Mouse (Mus musculus) hindbrain, embryonic 15.5 days (tissue): ENCODE measurements at regions not wholly inside any gene's neighbourhood (a gene's known extent, or its start where the extent isn't known, plus 50 kb on each side); places are given as distances from the start of the nearest gene placed in this dataset.

ENCODE experiments used
- ATAC-seq: fragments of 200-750 bp; cut with Nextera tagmentation; 2 replicates; pipeline ENCODE4 v1.8.0; 2017; ENCODE audit warnings: low read depth, moderate number of reproducible peaks, moderate TSS enrichment; ENCODE audit not compliant: low FRiP score
- H3K27ac ChIP-seq: fragments of 300-500 bp; sonication (generic); replicated peaks from 2 replicates; pipeline ENCODE4 v1.5.1; 2015; ENCODE audit warnings: mild to moderate bottlenecking, inconsistent platforms
- H3K27me3 ChIP-seq: fragments of 300-500 bp; sonication (generic); 2 replicates; pipeline ENCODE4 v1.6.1; 2015; ENCODE audit warnings: control low read depth, inconsistent platforms
- H3K36me3 ChIP-seq: fragments of 300-500 bp; sonication (generic); 2 replicates; pipeline ENCODE4 v1.6.1; 2015; ENCODE audit warnings: control low read depth, inconsistent platforms
- H3K4me1 ChIP-seq: fragments of 300-500 bp; sonication (generic); replicated peaks from 2 replicates; pipeline ENCODE4 v1.6.1; 2015; ENCODE audit warnings: control low read depth, inconsistent platforms
- H3K4me2 ChIP-seq: fragments of 300-500 bp; sonication (generic); 2 replicates; pipeline ENCODE4 v1.6.1; 2015; ENCODE audit warnings: moderate library complexity, mild to moderate bottlenecking, inconsistent platforms
- H3K4me3 ChIP-seq: fragments of 300-500 bp; sonication (generic); 2 replicates; pipeline ENCODE4 v1.5.1; 2015; ENCODE audit warnings: mild to moderate bottlenecking, inconsistent platforms
- H3K9ac ChIP-seq: fragments of 300-500 bp; sonication (generic); 2 replicates; pipeline ENCODE4 v1.6.1; 2015; ENCODE audit warnings: inconsistent platforms
- H3K9me3 ChIP-seq: fragments of 300-500 bp; sonication (generic); 2 replicates; pipeline ENCODE4 v1.6.1; 2016; ENCODE audit warnings: control low read depth, inconsistent platforms
- WGBS: fragments of 180-500 bp; shearing (Covaris S2); methylation state at CpG from one replicate; pipeline ENCODE4 v1.1.7; 2015; 5-methylcytosine and 5-hydroxymethylcytosine counted together

- Histone ChIP-seq H3K27ac (peak overlapping the region; percentile 67), H3K27me3 (no peaks in the 10 kb centered on the region), H3K4me1 (peaks cover 20% of the 10 kb centered on the region), H3K36me3 (no peaks in the 10 kb centered on the region), H3K4me3 (no peak overlapping the region), H3K4me2 (peak overlapping the region; percentile 14; the same call in 1 of the 2 replicates), H3K9ac (no peak overlapping the region), H3K9me3 (no peaks in the 10 kb centered on the region)
- no peak; the same call in 1 of the 2 replicates for ATAC-seq
- WGBS = 29% methylated on average over 12 of the region's 12 CpGs
These were observed 275.7 kb downstream of the Gm11011 start for GRCm38 (mm10) chr2:169311821-169312220.

- Histone ChIP-seq H3K4me2 (peak overlapping the region; percentile 14; the same call in 1 of the 2 replicates), H3K9ac (no peak overlapping the region), H3K4me1 (peaks cover 20% of the 10 kb centered on the region), H3K4me3 (no peak overlapping the region), H3K9me3 (no peaks in the 10 kb centered on the region), H3K27ac (peak overlapping the region; percentile 67), H3K36me3 (no peaks in the 10 kb centered on the region), H3K27me3 (no peaks in the 10 kb centered on the region)
- ATAC-seq = no peak
- 62% methylated on average over 4 of the region's 4 CpGs for WGBS
These were observed 276.2 kb downstream of the Gm11011 start for GRCm38 (mm10) chr2:169311356-169311755.

GRCm38 (mm10) chr2:169304360-169304759, 283.2 kb downstream of the Gm11011 start:
- 89% methylated on average over 3 of the region's 3 CpGs for WGBS
- Histone ChIP-seq H3K27me3 (no peaks in the 10 kb centered on the region), H3K4me2 (no peak overlapping the region), H3K4me1 (peaks cover 12% of the 10 kb centered on the region), H3K4me3 (no peak overlapping the region), H3K36me3 (no peaks in the 10 kb centered on the region), H3K9me3 (no peaks in the 10 kb centered on the region), H3K9ac (no peak overlapping the region), H3K27ac (no peak overlapping the region)
- no peak for ATAC-seq

GRCm38 (mm10) chr2:169300966-169301365, 286.6 kb downstream of the Gm11011 start:
- Histone ChIP-seq H3K4me3 (no peak overlapping the region), H3K36me3 (no peaks in the 10 kb centered on the region), H3K9ac (no peak overlapping the region), H3K27ac (peak overlapping the region; percentile 52), H3K27me3 (no peaks in the 10 kb centered on the region), H3K4me2 (no peak overlapping the region), H3K9me3 (no peaks in the 10 kb centered on the region), H3K4me1 (peaks cover 28% of the 10 kb centered on the region)
- WGBS = 80% methylated on average over 4 of the region's 4 CpGs
- ATAC-seq = no peak

GRCm38 (mm10) chr2:169300411-169300810, 287.1 kb downstream of the Gm11011 start:
- Histone ChIP-seq H3K27ac (peak overlapping the region; percentile 52), H3K9me3 (no peaks in the 10 kb centered on the region), H3K36me3 (no peaks in the 10 kb centered on the region), H3K4me1 (peaks cover 28% of the 10 kb centered on the region), H3K27me3 (no peaks in the 10 kb centered on the region), H3K4me3 (no peak overlapping the region), H3K4me2 (no peak overlapping the region), H3K9ac (no peak overlapping the region)
- WGBS = 60% methylated on average over 8 of the region's 8 CpGs
- ATAC-seq = peak; percentile 61

GRCm38 (mm10) chr2:169297841-169298627, 289.5 kb downstream of the Gm11011 start:
- no peaks in the 10 kb centered on the region for H3K36me3 ChIP-seq
- H3K4me2 ChIP-seq = peak overlapping the region; percentile 50
- peak overlapping the region; percentile 77 for H3K27ac ChIP-seq
- ATAC-seq = peak; percentile 87
- H3K9ac ChIP-seq = peak overlapping the region; percentile 24; the same call in 1 of the 2 replicates
- no peaks in the 10 kb centered on the region for H3K27me3 ChIP-seq
- peaks cover 28% of the 10 kb centered on the region for H3K4me1 ChIP-seq
- peak overlapping the region; percentile 7; the same call in 1 of the 2 replicates for H3K4me3 ChIP-seq
- no peaks in the 10 kb centered on the region for H3K9me3 ChIP-seq
- WGBS = 3% methylated on average over 21 of the region's 21 CpGs

- Histone ChIP-seq H3K9ac (no peak overlapping the region), H3K4me2 (no peak overlapping the region), H3K9me3 (no peaks in the 10 kb centered on the region), H3K27me3 (no peaks in the 10 kb centered on the region), H3K27ac (peak overlapping the region; percentile 46; the same call in 1 of the 2 replicates), H3K4me1 (peaks cover 28% of the 10 kb centered on the region), H3K36me3 (no peaks in the 10 kb centered on the region), H3K4me3 (no peak overlapping the region)
- no peak for ATAC-seq
- 31% methylated on average over 4 of the region's 4 CpGs for WGBS
These were observed 290.3 kb downstream of the Gm11011 start for GRCm38 (mm10) chr2:169297226-169297625.

GRCm38 (mm10) chr2:169293351-169293750, 294.2 kb downstream of the Gm11011 start:
- Histone ChIP-seq H3K9me3 (no peaks in the 10 kb centered on the region), H3K36me3 (no peaks in the 10 kb centered on the region), H3K9ac (no peak overlapping the region), H3K27ac (no peak overlapping the region), H3K4me3 (no peak overlapping the region), H3K27me3 (no peaks in the 10 kb centered on the region), H3K4me1 (peaks cover 14% of the 10 kb centered on the region), H3K4me2 (no peak overlapping the region)
- ATAC-seq = no peak
- WGBS = 27% methylated on average over 3 of the region's 3 CpGs

GRCm38 (mm10) chr2:169288891-169289605, 298.5 kb downstream of the Gm11011 start:
- 92% methylated on average over 12 of the region's 12 CpGs for WGBS
- no peak overlapping the region for H3K4me2 ChIP-seq

GRCm38 (mm10) chr2:169286701-169287100, 300.8 kb downstream of the Gm11011 start:
- Histone ChIP-seq H3K9ac (no peak overlapping the region), H3K4me2 (no peak overlapping the region), H3K27me3 (no peaks in the 10 kb centered on the region), H3K4me1 (no peaks in the 10 kb centered on the region), H3K27ac (no peak overlapping the region), H3K36me3 (no peaks in the 10 kb centered on the region), H3K9me3 (no peaks in the 10 kb centered on the region), H3K4me3 (no peak overlapping the region)
- 89% methylated on average over 7 of the region's 7 CpGs for WGBS
- no peak for ATAC-seq

More at GRCm38 (mm10) chr2:169288891-169289605, 298.5 kb downstream of the Gm11011 start:
- H3K9ac ChIP-seq = no peak overlapping the region
- no peaks in the 10 kb centered on the region for H3K4me1 ChIP-seq
- no peak overlapping the region for H3K4me3 ChIP-seq
- H3K36me3 ChIP-seq = no peaks in the 10 kb centered on the region
- no peak overlapping the region for H3K27ac ChIP-seq
- no peaks in the 10 kb centered on the region for H3K9me3 ChIP-seq
- H3K27me3 ChIP-seq = no peaks in the 10 kb centered on the region
- ATAC-seq = no peak

- 71% methylated on average over 13 of the region's 13 CpGs for WGBS
- no peaks in the 10 kb centered on the region for H3K4me1 ChIP-seq
- H3K27ac ChIP-seq = no peak overlapping the region
- H3K27me3 ChIP-seq = no peaks in the 10 kb centered on the region
- no peak overlapping the region for H3K9ac ChIP-seq
- H3K4me2 ChIP-seq = no peak overlapping the region
- no peak overlapping the region for H3K4me3 ChIP-seq
- H3K9me3 ChIP-seq = no peaks in the 10 kb centered on the region
- ATAC-seq = no peak
- no peaks in the 10 kb centered on the region for H3K36me3 ChIP-seq
These were observed 304.9 kb downstream of the Gm11011 start for GRCm38 (mm10) chr2:169282508-169283117.

- Histone ChIP-seq H3K9ac (no peak overlapping the region), H3K27ac (no peak overlapping the region), H3K4me1 (0 out of 2 replicates have a peak, but pooled peaks cover 4% of the 10 kb centered on the region), H3K9me3 (no peaks in the 10 kb centered on the region), H3K4me3 (no peak overlapping the region), H3K36me3 (no peaks in the 10 kb centered on the region), H3K4me2 (no peak overlapping the region), H3K27me3 (no peaks in the 10 kb centered on the region)
- no peak for ATAC-seq
- WGBS = 95% methylated on average over 4 of the region's 4 CpGs
These were observed 312.2 kb downstream of the Gm11011 start for GRCm38 (mm10) chr2:169275371-169275770.
